Mouse (Mus musculus): Measurements from ENCODE around the gene Acan. TPM values are rescaled to one million over a fixed set of nuclear protein-coding genes. Genes with fewer than 3 reads are reported as not detected.

Gene Acan
- polyA plus RNA-seq, 1 experiment from 2014 or later, result not detected

DNA sequence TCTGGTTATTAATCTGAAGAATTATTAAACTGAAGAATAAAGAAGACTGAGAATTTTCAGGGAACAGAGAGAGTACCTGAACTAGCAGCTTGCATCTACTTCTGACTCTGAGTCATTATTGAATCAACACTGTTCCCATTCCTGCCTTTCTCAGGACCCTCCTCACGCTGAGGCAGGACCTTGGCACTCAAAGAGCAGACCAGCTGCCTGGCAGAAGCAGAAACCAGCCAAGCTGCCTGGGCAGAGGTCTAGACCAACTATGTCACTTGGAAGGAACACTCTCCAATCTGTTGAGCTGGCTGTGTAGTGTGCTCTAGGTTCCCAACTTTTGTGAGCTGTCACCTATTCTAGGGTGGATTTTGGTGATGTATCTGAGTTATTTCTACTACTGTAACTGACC is 106.1 kb downstream of the Acan start:
- no peaks in the 10 kb centered on the region for H3K36me3 ChIP-seq (ENCODE audit: inconsistent target)
- H3K27ac ChIP-seq, result no peak overlapping the region
- no peaks in the 10 kb centered on the region for H3K79me2 ChIP-seq (ENCODE audit: inconsistent target)
- WGBS (ENCODE audit: missing documents), result 86% methylated on average over 1 of the region's 1 CpGs
- no peak overlapping the region for H3K4me3 ChIP-seq (ENCODE audit: inconsistent target)

Other genes with a start within 250 kb of the Acan start
- 5.4 to 8.0 TPM (median 7.0 TPM) in 3 replicates for gene Det1, start 206.2 kb upstream of the Acan start, polyA plus RNA-seq (2018)
- 17.1 to 40.8 TPM (median 21.4 TPM) in 3 replicates for gene Aen, start 157.6 kb upstream of the Acan start, polyA plus RNA-seq (2018)
- gene Isg20, start 140.1 kb upstream of the Acan start, polyA plus RNA-seq (2018), result 7.3 to 28.0 TPM (median 9.8 TPM) in 3 replicates
- not detected in 3 replicates for gene Hapln3, start 77.5 kb downstream of the Acan start, polyA plus RNA-seq (2018)
- gene Mfge8, start 95.6 kb downstream of the Acan start, polyA plus RNA-seq (2018), result 152 to 229 TPM (median 154 TPM) in 3 replicates
- 18.4 to 25.1 TPM (median 23.3 TPM) in 3 replicates for gene Abhd2, start 219.7 kb downstream of the Acan start, polyA plus RNA-seq (2018)

Data from macrophage (primary cell).